Mouse (Mus musculus) heart, adult 9 months (tissue): ENCODE results near the gene Pde8a.
"Not testable (repeated sequence)": the region's sequence is repeated elsewhere in the genome, so short reads cannot be mapped to it uniquely, and the experiment has no call there.

Source experiments
- DNase-seq, 2 experiments: peaks; one replicate each; pipeline ENCODE4 v3.0.0; 2022; ENCODE audit warnings: low spot score in 2 of 2

The Pde8a gene

GRCm38 (mm10) chr7:81213347-81214152, at the start of gene Pde8a:
Pde8a (plus strand) TSS chr7:81213596.
- DNase-seq, result peak; percentile 20

DNA sequence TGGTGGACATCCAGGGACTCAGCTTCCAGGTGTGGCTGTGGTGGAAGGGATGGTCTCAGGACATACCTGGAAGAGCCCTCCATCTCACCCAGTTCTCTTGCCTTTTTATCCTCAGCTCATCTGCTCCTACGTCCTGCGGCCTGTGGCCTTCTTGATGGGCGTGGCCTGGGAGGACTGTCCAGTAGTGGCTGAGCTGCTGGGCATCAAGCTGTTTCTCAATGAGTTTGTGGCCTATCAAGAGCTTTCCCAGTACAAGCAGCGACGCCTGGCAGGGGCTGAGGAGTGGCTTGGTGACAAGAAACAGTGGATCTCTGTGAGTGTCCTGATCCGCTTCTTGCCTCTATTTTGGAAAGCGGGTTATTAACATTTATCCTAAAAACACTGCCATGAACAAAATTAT, 49.0 kb upstream of the Pde8a start:
- DNase-seq, result no peak

GRCm38 (mm10) chr7:81167124-81167523, 46.3 kb upstream of the Pde8a start:
- peak; percentile 25 to 38 for DNase-seq

GRCm38 (mm10) chr7:81169351-81169750, 44.0 kb upstream of the Pde8a start:
- no peak for DNase-seq

- DNase-seq, result no peak
Measured at GRCm38 (mm10) chr7:81173931-81174330, 39.5 kb upstream of the Pde8a start.

DNA sequence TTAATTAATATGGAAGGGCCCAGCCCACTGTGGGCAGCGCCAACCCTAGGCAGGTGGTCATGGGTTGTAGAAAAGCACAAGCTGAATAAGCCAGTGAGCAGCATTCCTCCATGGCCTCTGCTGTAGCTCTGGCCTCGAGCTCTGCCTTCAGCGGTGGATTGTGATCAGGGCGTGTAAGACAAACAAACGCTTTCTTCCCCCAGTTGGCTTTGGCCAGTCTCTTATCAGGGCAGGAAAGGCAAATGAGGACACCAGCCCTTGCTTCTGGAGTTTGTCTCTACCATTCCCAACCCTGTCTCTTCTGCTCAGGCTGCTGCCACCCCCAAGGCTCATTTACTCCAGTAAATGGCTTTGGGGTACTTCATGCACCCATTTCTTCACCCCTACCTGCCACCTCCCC, 38.7 kb upstream of the Pde8a start:
- no peak for DNase-seq

DNA sequence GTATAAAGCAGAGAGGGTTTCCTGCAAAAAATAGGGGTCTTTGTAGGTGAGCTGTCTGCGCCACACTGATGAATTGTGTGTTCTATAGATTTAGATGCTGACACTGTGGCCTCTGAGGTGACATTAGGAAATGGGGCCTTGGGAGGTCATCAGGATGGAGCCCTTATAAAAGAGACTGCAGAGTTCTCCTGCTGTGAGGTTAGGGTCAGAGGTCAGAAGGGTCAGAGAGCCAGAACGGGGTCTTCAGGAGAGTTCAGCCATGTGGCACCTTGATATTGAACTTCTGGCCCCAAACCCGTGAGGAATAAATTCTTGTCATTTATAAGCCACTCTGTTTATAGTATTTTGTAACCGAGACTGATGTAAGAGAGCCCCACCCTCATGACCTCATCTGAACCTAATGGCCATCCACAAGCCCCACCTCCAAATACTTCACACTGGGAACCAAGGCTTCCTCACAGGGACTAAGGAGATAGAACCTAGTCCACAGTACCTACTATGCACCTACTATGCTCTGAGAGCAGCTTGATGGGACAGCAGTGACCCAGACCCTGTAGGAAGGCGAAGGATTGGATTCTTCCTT, 37.1 kb upstream of the Pde8a start:
- DNase-seq, result peak in 1 of 2 experiments; percentile 17

DNA sequence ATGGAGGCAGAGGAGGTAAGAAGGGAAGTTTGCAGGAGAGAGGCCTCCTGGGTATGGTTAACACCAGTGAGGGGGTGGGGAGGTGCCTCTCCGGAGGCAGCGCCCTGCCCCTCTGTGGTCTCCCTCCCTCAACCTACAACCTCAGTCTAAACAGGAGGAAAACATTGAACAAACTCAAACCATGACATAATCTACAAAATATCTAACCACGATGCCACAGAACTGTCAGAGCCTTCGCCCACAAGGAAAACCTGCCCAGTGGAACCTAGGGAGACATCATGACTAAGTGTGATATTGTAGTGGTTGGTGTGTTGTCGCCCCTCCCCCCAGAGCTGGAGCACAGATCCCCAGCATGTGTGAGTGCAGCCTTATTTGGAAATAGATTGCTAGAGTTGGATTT, 33.9 kb upstream of the Pde8a start:
- no peak for DNase-seq

DNA sequence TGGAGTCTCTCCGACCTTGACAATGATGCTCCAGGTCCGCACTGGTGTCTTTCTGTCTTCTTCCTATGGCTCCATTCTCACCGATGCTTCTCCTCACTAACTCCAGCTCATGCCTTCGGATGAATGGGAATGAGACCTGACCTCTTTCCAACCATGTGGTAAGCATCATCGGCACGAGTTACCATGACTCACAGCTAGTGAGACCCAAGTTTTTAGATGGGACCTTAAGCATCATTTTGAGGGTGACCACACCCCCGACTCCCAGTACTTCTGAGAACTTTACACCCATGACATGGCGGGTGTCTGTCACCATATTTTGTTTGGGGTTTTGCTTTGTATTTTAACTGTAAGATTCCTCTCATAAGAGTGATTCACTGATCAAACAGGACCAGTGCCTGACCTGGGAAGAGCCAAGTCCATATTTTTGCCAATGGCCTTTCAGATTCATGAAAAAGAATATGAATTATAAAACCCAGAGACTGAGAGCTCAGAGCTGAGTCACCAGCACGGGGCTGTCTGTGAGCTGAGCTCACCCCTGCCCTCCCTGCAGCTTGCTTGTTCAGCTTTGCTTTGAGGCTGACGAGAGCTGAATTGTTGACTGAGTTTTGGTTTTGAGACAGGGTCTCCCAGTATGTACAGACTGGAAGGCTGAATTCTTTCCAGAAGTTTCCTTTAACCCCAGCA, 30.8 kb upstream of the Pde8a start:
- DNase-seq, result peak; percentile 24 to 28

GRCm38 (mm10) chr7:81183181-81183580, 30.2 kb upstream of the Pde8a start:
- no peak for DNase-seq

DNA sequence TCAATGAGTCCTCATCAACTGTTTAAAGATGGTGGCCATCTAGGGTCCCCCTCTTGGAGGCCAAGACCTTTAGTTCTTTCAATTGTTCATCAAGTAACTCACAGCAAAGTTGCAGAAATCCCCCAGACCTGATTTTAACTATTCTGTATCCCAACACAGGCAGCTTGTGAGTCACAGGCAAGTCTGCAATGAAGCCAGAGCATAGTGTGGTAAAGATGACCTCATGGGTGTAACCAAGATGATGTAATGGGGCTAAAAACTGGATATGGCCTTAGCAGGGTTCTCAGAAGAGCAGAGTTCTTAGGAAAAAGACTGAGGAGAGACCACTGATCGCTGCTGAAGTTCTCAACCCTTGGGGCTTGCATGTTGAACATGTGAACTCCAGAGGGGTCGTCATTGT, 29.3 kb upstream of the Pde8a start:
- DNase-seq, result no peak

DNA sequence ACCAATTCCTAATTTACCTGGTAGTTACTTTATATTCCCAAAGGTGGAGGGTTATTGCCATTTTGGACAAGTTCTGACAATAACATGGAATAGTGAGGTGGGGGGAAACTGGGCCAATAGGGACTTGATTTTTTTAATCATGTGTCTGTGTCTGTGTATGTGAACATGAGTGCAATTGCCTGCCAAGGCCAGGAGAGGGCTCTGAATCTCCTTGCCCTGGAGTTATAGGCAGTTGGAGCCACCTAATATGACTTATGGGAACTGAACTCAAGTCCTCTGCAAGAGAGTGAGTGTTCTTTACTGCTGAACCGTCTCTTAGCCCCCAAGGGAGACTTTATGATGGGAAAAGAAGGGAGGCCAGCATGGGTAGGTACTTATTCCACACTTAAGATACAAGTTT, 28.7 kb upstream of the Pde8a start:
- DNase-seq, result no peak

DNA sequence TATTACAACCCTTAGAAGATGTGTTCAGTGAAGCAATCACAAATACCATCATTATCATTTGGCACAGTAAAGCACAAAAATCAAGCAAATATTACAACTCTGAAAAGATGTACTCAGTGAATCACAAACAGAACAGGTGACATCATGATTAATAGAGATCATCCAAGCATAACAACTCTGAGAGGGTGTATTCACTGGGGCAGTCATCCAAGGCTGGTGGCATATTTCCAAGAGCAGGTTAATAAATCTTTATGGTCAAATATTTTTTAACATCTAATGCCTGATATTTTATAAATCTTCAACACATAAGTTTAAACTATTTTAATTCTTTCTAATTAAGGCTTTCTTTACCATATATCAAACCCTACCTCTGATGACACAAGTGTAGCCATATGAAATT, 27.4 kb upstream of the Pde8a start:
- not testable (repeated sequence) for DNase-seq

GRCm38 (mm10) chr7:81189180-81189579, 24.2 kb upstream of the Pde8a start:
- no peak for DNase-seq

DNA sequence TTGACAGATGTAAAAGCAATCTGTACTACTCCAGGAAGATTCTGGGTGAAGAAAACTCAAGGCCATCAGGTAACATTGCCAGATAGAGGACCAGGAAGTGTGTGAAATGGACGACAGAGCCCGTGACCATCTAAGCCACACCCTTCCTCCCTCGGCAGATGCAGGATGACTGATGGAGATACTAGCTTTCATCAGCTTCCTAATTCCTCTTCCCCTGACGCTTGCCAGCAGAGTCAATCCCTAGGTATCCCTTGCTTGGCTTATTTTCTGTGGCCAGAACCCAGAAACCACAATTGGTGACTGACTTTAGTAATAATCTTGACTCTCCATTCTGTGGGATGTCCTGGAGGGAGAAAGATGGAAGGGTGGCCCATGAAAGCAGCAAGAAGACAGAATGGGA, 17.9 kb upstream of the Pde8a start:
- no peak for DNase-seq

GRCm38 (mm10) chr7:81196796-81197195, 16.6 kb upstream of the Pde8a start:
- DNase-seq, result no peak

- no peak for DNase-seq
Measured at GRCm38 (mm10) chr7:81198538-81198937, 14.9 kb upstream of the Pde8a start.

GRCm38 (mm10) chr7:81199109-81199508, 14.3 kb upstream of the Pde8a start:
- peak in 1 of 2 experiments; percentile 22 for DNase-seq

- no peak for DNase-seq
Measured at GRCm38 (mm10) chr7:81199757-81200156, 13.6 kb upstream of the Pde8a start.

- no peak for DNase-seq
Measured at GRCm38 (mm10) chr7:81202389-81202788, 11.0 kb upstream of the Pde8a start.

DNA sequence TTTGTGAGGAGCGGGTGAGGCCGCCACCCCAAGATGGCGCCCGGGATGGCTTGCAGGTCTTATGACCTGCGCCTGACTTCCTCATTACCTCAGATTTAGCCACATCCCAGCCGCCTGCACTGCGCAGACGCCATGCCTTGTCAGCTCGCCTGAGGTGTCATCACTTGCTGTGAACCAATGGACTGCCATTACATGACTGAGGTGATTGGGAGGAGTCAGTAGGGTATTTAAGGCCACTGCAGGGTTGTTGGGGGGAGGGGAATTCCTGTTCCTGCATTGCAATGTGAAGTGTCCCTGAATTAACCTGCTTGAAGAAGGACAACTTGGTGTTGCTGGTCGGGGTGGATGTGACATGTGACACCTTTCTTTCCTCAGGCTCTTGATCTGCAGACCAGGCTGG, 9.8 kb upstream of the Pde8a start:
- DNase-seq, result not testable (repeated sequence)

DNA sequence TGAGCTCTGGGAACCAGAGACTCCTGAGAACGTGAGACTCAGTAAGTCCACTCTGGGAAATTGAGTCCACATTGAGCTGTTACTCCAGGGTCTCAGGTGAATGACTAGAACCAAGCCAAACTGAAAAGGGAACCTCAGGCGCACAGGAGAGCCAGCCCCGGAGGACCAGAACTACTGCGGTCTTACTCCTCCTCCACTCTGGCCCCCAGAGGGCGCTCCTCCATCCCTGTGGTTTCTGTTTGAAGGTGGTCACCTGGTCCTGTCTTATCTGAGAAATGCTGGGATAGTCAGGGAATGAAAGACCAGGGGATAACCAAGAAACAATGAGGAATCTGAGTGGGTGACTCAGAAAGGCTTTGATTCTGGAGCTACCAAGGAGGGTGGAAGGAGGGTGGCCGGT, 4.5 kb upstream of the Pde8a start:
- DNase-seq, result peak; percentile 40 to 58
